Mouse (Mus musculus): ENCODE measurements at regions not wholly inside any gene's neighbourhood (a gene's known extent, or its start where the extent isn't known, plus 50 kb on each side); places are given as distances from the start of the nearest gene placed in this dataset.

GRCm38 (mm10) chr3:38243209-38243608 is 241.4 kb downstream of the Ankrd50 start:
- Histone ChIP-seq H3K27me3 (ENCODE audit: control insufficient read depth in 1 of 2, insufficient read depth in 2 of 2, low read length in 2 of 2) (no peaks in the 10 kb centered on the region), H3K27ac (ENCODE audit: control insufficient read depth, low read depth, low read length) (no peak overlapping the region), H3K36me3 (ENCODE audit: control insufficient read depth in 1 of 2, insufficient read depth in 2 of 2, low read length in 2 of 2) (no peaks in the 10 kb centered on the region), H3K9me3 (replicated peaks; ENCODE audit: insufficient read depth, low read length) (no peaks in the 10 kb centered on the region), H3K4me1 (ENCODE audit: control insufficient read depth in 1 of 2, insufficient read depth in 2 of 2, low read length in 2 of 2) (no peaks in the 10 kb centered on the region), H3K79me2 (ENCODE audit: control insufficient read depth, insufficient read depth, low read length, poor library complexity) (no peaks in the 10 kb centered on the region), H3K4me3 (ENCODE audit: control insufficient read depth in 1 of 2, insufficient read depth in 1 of 2, low read depth in 2 of 2, low read length in 2 of 2) (no peak overlapping the region), H3K9ac (ENCODE audit: control insufficient read depth, low read depth, low read length, poor library complexity, severe bottlenecking) (no peak overlapping the region)
- DNase-seq (ENCODE audit: low read depth, low spot score): no peak
- no peak for TF ChIP-seq KAT2A (conservative IDR thresholded peaks at IDR 0.05; ENCODE audit: low read depth, low read length)
- no peak for TF ChIP-seq RCOR1 (IDR thresholded peaks at IDR 0.05; ENCODE audit: low read depth, low read length)
- TF ChIP-seq MYB (IDR thresholded peaks at IDR 0.05; ENCODE audit: low read depth, low read length): no peak
- no peak for TF ChIP-seq POLR2AphosphoS2 (IDR thresholded peaks at IDR 0.05; ENCODE audit: low read length)

- no peak for DNase-seq (ENCODE audit: low read depth, low spot score)
- H3K27ac ChIP-seq (ENCODE audit: control insufficient read depth, low read depth, low read length): no peak overlapping the region
- H3K36me3 ChIP-seq (ENCODE audit: control insufficient read depth in 1 of 2, insufficient read depth in 2 of 2, low read length in 2 of 2): no peaks in the 10 kb centered on the region
Observed at GRCm38 (mm10) chr3:38237616-38238015, 247.0 kb downstream of the Ankrd50 start.

GRCm38 (mm10) chr3:38235736-38236083 is 248.9 kb downstream of the Ankrd50 start:
- H3K36me3 ChIP-seq (ENCODE audit: control insufficient read depth in 1 of 2, insufficient read depth in 2 of 2, low read length in 2 of 2): no peaks in the 10 kb centered on the region
- no peaks in the 10 kb centered on the region for H3K4me1 ChIP-seq (ENCODE audit: control insufficient read depth in 1 of 2, insufficient read depth in 2 of 2, low read length in 2 of 2)
- H3K4me3 ChIP-seq (ENCODE audit: control insufficient read depth in 1 of 2, insufficient read depth in 1 of 2, low read depth in 2 of 2, low read length in 2 of 2): no peak overlapping the region
- no peak for DNase-seq (ENCODE audit: low read depth, low spot score)
- no peaks in the 10 kb centered on the region for H3K9me3 ChIP-seq (replicated peaks; ENCODE audit: insufficient read depth, low read length)
- no peaks in the 10 kb centered on the region for H3K27me3 ChIP-seq (ENCODE audit: control insufficient read depth in 1 of 2, insufficient read depth in 2 of 2, low read length in 2 of 2)
- TF ChIP-seq MEF2A (IDR thresholded peaks at IDR 0.05; ENCODE audit: extremely low read depth, insufficient replicate concordance, low read depth, low read length, poor library complexity, severe bottlenecking): no peak
- TF ChIP-seq SIN3A (IDR thresholded peaks at IDR 0.05; ENCODE audit: low read length): no peak
- no peak for TF ChIP-seq POLR2A (IDR thresholded peaks at IDR 0.05; ENCODE audit: control insufficient read depth in 1 of 2, insufficient read depth in 1 of 2, low read depth in 1 of 2, low read length in 2 of 2, poor library complexity in 1 of 2)
- no peak for TF ChIP-seq BHLHE40 (IDR thresholded peaks at IDR 0.05; ENCODE audit: borderline replicate concordance, low read depth, low read length)
- TF ChIP-seq MAX (IDR thresholded peaks at IDR 0.05; ENCODE audit: low read length): no peak
- TF ChIP-seq MAFK (IDR thresholded peaks at IDR 0.05; ENCODE audit: borderline replicate concordance, low read depth, low read length): no peak
- no peak for TF ChIP-seq CTCF (IDR thresholded peaks at IDR 0.05 in 2 of 3, conservative IDR thresholded peaks at IDR 0.05 in 1 of 3; ENCODE audit: control insufficient read depth in 1 of 3, insufficient read depth in 1 of 3, low read depth in 2 of 3, low read length in 3 of 3, poor library complexity in 1 of 3, severe bottlenecking in 1 of 3)
- no peak for TF ChIP-seq NELFE (IDR thresholded peaks at IDR 0.05; ENCODE audit: low read depth, low read length)
- no peak overlapping the region for H3K27ac ChIP-seq (ENCODE audit: control insufficient read depth, low read depth, low read length)
- H3K9ac ChIP-seq (ENCODE audit: control insufficient read depth, low read depth, low read length, poor library complexity, severe bottlenecking): no peak overlapping the region
- H3K79me2 ChIP-seq (ENCODE audit: control insufficient read depth, insufficient read depth, low read length, poor library complexity): no peaks in the 10 kb centered on the region

More at GRCm38 (mm10) chr3:38237616-38238015, 247.0 kb downstream of the Ankrd50 start:
- Histone ChIP-seq H3K9ac (ENCODE audit: control insufficient read depth, low read depth, low read length, poor library complexity, severe bottlenecking) (no peak overlapping the region), H3K4me1 (ENCODE audit: control insufficient read depth in 1 of 2, insufficient read depth in 2 of 2, low read length in 2 of 2) (no peaks in the 10 kb centered on the region), H3K4me3 (ENCODE audit: control insufficient read depth in 1 of 2, insufficient read depth in 1 of 2, low read depth in 2 of 2, low read length in 2 of 2) (no peak overlapping the region), H3K79me2 (ENCODE audit: control insufficient read depth, insufficient read depth, low read length, poor library complexity) (no peaks in the 10 kb centered on the region), H3K9me3 (replicated peaks; ENCODE audit: insufficient read depth, low read length) (no peaks in the 10 kb centered on the region), H3K27me3 (ENCODE audit: control insufficient read depth in 1 of 2, insufficient read depth in 2 of 2, low read length in 2 of 2) (no peaks in the 10 kb centered on the region)
- no peak for TF ChIP-seq GABPA (IDR thresholded peaks at IDR 0.05; ENCODE audit: low read depth, low read length)
- TF ChIP-seq UBTF (IDR thresholded peaks at IDR 0.05; ENCODE audit: borderline replicate concordance, insufficient read depth, low read depth, low read length): no peak
- no peak for TF ChIP-seq BHLHE40 (IDR thresholded peaks at IDR 0.05; ENCODE audit: borderline replicate concordance, low read depth, low read length)
- TF ChIP-seq CTCF (IDR thresholded peaks at IDR 0.05 in 2 of 3, conservative IDR thresholded peaks at IDR 0.05 in 1 of 3; ENCODE audit: control insufficient read depth in 1 of 3, insufficient read depth in 1 of 3, low read depth in 2 of 3, low read length in 3 of 3, poor library complexity in 1 of 3, severe bottlenecking in 1 of 3): no peak
- no peak for TF ChIP-seq SIN3A (IDR thresholded peaks at IDR 0.05; ENCODE audit: low read length)
- TF ChIP-seq ETS1 (IDR thresholded peaks at IDR 0.05; ENCODE audit: low read depth, low read length): no peak
- no peak for TF ChIP-seq JUND (IDR thresholded peaks at IDR 0.05; ENCODE audit: low read depth, low read length)
- TF ChIP-seq GATA1 (IDR thresholded peaks at IDR 0.05; ENCODE audit: low read depth, low read length): no peak
- TF ChIP-seq CHD1 (IDR thresholded peaks at IDR 0.05; ENCODE audit: low read depth, low read length): no peak
- TF ChIP-seq ELF1 (IDR thresholded peaks at IDR 0.05; ENCODE audit: low read depth, low read length): no peak
- TF ChIP-seq MAZ (IDR thresholded peaks at IDR 0.05; ENCODE audit: low read depth, low read length): no peak
- no peak for TF ChIP-seq MAX (IDR thresholded peaks at IDR 0.05; ENCODE audit: low read length)
- no peak for TF ChIP-seq HCFC1 (IDR thresholded peaks at IDR 0.05; ENCODE audit: low read depth, low read length)
- no peak for TF ChIP-seq RCOR1 (IDR thresholded peaks at IDR 0.05; ENCODE audit: low read depth, low read length)
- TF ChIP-seq RAD21 (IDR thresholded peaks at IDR 0.05; ENCODE audit: low read depth, low read length): no peak
